Mouse (Mus musculus) embryonic fibroblast, embryonic 13.5 days (primary cell): Measurements from ENCODE around the gene Gm27029.
A peak's percentile ranks its signal among the peaks of the same experiment; 100 is the strongest.

Experiments
- CTCF ChIP-seq: IDR thresholded peaks from 2 replicates; pipeline ENCODE4 v1.5.1; 2011; ENCODE audit warnings: mild to moderate bottlenecking, control low read depth, low read length, moderate library complexity, borderline replicate concordance; ENCODE audit not compliant: insufficient read depth
- POLR2A ChIP-seq: IDR thresholded peaks from 2 replicates; pipeline ENCODE4 v1.6.1; 2011; ENCODE audit warnings: low read depth, mild to moderate bottlenecking, control low read depth, low read length, moderate library complexity

DNA sequence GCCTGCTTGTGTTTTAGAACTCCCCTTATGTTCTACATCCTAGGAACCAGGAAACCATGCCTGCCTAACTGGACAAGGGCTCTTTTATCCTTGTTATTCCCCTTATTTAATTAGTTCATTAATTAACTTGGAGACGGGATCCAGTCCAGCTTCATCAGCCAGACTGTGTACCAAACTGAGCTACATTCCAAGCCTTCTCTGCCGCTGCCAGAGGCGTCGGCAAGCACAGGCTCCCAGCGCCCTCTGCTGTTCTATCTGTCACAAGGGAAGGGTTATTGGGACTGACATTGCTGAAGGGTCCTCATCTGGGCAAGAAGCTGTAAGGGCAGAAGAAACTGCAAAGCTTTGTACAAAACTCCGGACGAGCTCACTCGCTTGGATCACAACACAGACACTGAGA is 29.5 kb downstream of the Gm27029 start:
- no peak for TF ChIP-seq POLR2A
- peak; percentile 95 for TF ChIP-seq CTCF
